18 mouse cellular contexts compared by ENCODE assay signal in the genomic region with DNA sequence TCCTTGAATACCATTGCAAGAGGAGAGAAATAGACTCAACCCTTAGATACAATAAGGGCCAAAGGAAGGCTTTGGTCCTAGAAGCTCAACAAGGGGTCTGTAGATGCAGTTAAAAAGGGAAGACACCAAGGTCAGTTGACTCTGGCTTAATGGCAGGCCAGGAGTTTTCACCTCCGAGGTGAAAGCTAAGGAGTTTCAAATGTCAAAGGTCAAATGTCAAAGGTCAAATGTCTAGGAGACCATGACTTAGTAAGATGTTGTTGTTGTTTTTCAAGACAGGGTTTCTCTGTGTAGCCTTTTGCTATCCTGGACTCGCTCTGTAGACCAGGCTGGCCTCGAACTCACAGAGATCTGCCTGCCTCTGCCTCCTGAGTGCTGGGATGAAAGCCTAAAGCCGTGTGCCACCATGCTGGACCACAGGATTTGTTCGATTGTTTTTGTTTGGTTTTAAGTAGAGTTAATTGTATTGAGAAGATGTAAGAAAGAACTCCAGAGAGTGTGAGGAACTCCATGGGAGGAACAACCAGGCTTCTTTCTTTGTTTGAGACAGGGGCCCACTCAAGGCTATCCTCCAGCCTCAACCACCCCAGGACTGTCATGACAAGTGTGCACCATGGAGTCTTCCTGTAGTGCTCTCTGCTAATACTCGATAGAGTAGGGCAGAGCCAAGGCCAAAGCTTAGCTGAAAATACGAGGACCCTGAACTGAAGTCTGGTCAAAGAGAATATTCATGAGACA. TPM values are rescaled to one million over a fixed set of nuclear protein-coding genes. Genes with fewer than 3 reads are reported as not detected.
DNase-seq lines count a peak whose midpoint lies in the region; ATAC-seq and TF ChIP-seq lines count a peak whose summit lies in the region.
"Had no signal": no experiment of that assay in that cellular context is flagged by ENCODE, and none has a peak within 500 bp of the region (broad histone marks: within the 10 kb centered on the region; RNA-seq: fewer than 3 reads in every experiment).

No protein-coding gene starts in this region.

- no peak overlapping the region for H3K4me2 ChIP-seq in hindbrain, embryonic 11.5 days (replicated peaks; ENCODE audit: low read depth, low read length)
- no peak overlapping the region for H3K4me2 ChIP-seq in hindbrain, embryonic 14.5 days (replicated peaks)
- no peak overlapping the region for H3K4me2 ChIP-seq in midbrain, embryonic 14.5 days (ENCODE audit: low read length)
- no peak overlapping the region for H3K4me2 ChIP-seq in midbrain, embryonic 13.5 days (replicated peaks)
- H3K4me2 ChIP-seq: embryonic facial prominence, embryonic 15.5 days; heart, embryonic 11.5 days; heart, embryonic 15.5 days; hindbrain, embryonic 12.5 days had no signal

- TF ChIP-seq EP300 in ES-Bruce4 (IDR thresholded peaks at IDR 0.05; ENCODE audit: insufficient read depth, low read depth, low read length): no peak

- no peak for TF ChIP-seq CTCF in ES-Bruce4 (IDR thresholded peaks at IDR 0.05; ENCODE audit: low read depth, low read length)

- H3K9me3 ChIP-seq in hindbrain, embryonic 11.5 days (ENCODE audit: control insufficient read depth, low read length): no peaks in the 10 kb centered on the region
- H3K9me3 ChIP-seq in hindbrain, embryonic 14.5 days (ENCODE audit: control insufficient read depth, low read length): no peaks in the 10 kb centered on the region
- no peaks in the 10 kb centered on the region for H3K9me3 ChIP-seq in midbrain, embryonic 14.5 days (ENCODE audit: control insufficient read depth, low read length)
- no peaks in the 10 kb centered on the region for H3K9me3 ChIP-seq in midbrain, embryonic 13.5 days
- H3K9me3 ChIP-seq in ES-Bruce4 (replicated peaks; ENCODE audit: control insufficient read depth, insufficient read depth, low read length, poor library complexity, severe bottlenecking): no peaks in the 10 kb centered on the region
- H3K9me3 ChIP-seq: embryonic facial prominence, embryonic 15.5 days; forebrain, embryonic 10.5 days; heart, embryonic 15.5 days; hindbrain, embryonic 12.5 days had no signal

- intact Hi-C loops in gastrocnemius, postnatal 14 days (cut with DNase I; ENCODE audit: low total_unique reads): no loop called here

- no peak for ATAC-seq in hindbrain, embryonic 11.5 days (ENCODE audit: low FRiP score)
- no peak for ATAC-seq in hindbrain, embryonic 14.5 days (ENCODE audit: low FRiP score)
- ATAC-seq in midbrain, embryonic 14.5 days (ENCODE audit: low FRiP score, low TSS enrichment): no peak
- no peak for ATAC-seq in midbrain, embryonic 13.5 days
- ATAC-seq: Patski had no signal

- TF ChIP-seq POLR2A in ES-Bruce4 (IDR thresholded peaks at IDR 0.05; ENCODE audit: insufficient read depth, low read length): no peak

- no peaks in the 10 kb centered on the region for H3K4me1 ChIP-seq in hindbrain, embryonic 11.5 days (replicated peaks; ENCODE audit: control insufficient read depth, insufficient read depth, low read length)
- H3K4me1 ChIP-seq in hindbrain, embryonic 14.5 days (replicated peaks; ENCODE audit: control insufficient read depth, insufficient read depth, low read length): no peaks in the 10 kb centered on the region
- no peaks in the 10 kb centered on the region for H3K4me1 ChIP-seq in midbrain, embryonic 14.5 days (ENCODE audit: control insufficient read depth, insufficient read depth, low read length)
- H3K4me1 ChIP-seq in midbrain, embryonic 13.5 days (replicated peaks): no peaks in the 10 kb centered on the region
- peaks cover 2% of the 10 kb centered on the region for H3K4me1 ChIP-seq in ES-Bruce4 (ENCODE audit: control insufficient read depth, insufficient read depth, low read length)
- H3K4me1 ChIP-seq: embryonic facial prominence, embryonic 15.5 days; heart, embryonic 15.5 days; hindbrain, embryonic 12.5 days had no signal

- H3K27me3 ChIP-seq in hindbrain, embryonic 11.5 days (ENCODE audit: control insufficient read depth, insufficient read depth, low read length): no peaks in the 10 kb centered on the region
- no peaks in the 10 kb centered on the region for H3K27me3 ChIP-seq in hindbrain, embryonic 14.5 days (ENCODE audit: control insufficient read depth, insufficient read depth, low read length)
- no peaks in the 10 kb centered on the region for H3K27me3 ChIP-seq in midbrain, embryonic 14.5 days (ENCODE audit: control insufficient read depth, insufficient read depth, low read length)
- no peaks in the 10 kb centered on the region for H3K27me3 ChIP-seq in midbrain, embryonic 13.5 days
- no peaks in the 10 kb centered on the region for H3K27me3 ChIP-seq in ES-Bruce4 (ENCODE audit: control insufficient read depth, insufficient read depth, low read length, poor library complexity, severe bottlenecking)
- H3K27me3 ChIP-seq: CH12.LX; embryonic facial prominence, embryonic 15.5 days; heart, embryonic 15.5 days; hindbrain, embryonic 12.5 days; Patski had no signal

- H3K27ac ChIP-seq in hindbrain, embryonic 11.5 days (ENCODE audit: low read depth, low read length): no peak overlapping the region
- H3K27ac ChIP-seq in hindbrain, embryonic 14.5 days: no peak overlapping the region
- no peak overlapping the region for H3K27ac ChIP-seq in midbrain, embryonic 14.5 days (replicated peaks; ENCODE audit: low read depth, low read length)
- no peak overlapping the region for H3K27ac ChIP-seq in midbrain, embryonic 13.5 days
- no peak overlapping the region for H3K27ac ChIP-seq in ES-Bruce4 (ENCODE audit: insufficient read depth, low read length)
- H3K27ac ChIP-seq: embryonic facial prominence, embryonic 15.5 days; forebrain, embryonic 10.5 days; gastrocnemius, adult 2 months; heart, embryonic 15.5 days; hindbrain, embryonic 12.5 days; hindbrain, postnatal 0 days had no signal

- H3K36me3 ChIP-seq in hindbrain, embryonic 11.5 days (ENCODE audit: control insufficient read depth, insufficient read depth, low read length): no peaks in the 10 kb centered on the region
- H3K36me3 ChIP-seq in hindbrain, embryonic 14.5 days (replicated peaks; ENCODE audit: control insufficient read depth, insufficient read depth): no peaks in the 10 kb centered on the region
- no peaks in the 10 kb centered on the region for H3K36me3 ChIP-seq in midbrain, embryonic 14.5 days (ENCODE audit: control insufficient read depth, insufficient read depth, low read length)
- no peaks in the 10 kb centered on the region for H3K36me3 ChIP-seq in midbrain, embryonic 13.5 days
- H3K36me3 ChIP-seq in ES-Bruce4 (ENCODE audit: control insufficient read depth, insufficient read depth, low read length, poor library complexity, severe bottlenecking): no peaks in the 10 kb centered on the region
- H3K36me3 ChIP-seq: embryonic facial prominence, embryonic 15.5 days; forebrain, embryonic 10.5 days; heart, embryonic 15.5 days; hindbrain, embryonic 12.5 days had no signal

- DNase-seq in hindbrain, embryonic 11.5 days (ENCODE audit: low spot score): peak; percentile 27
- no peak for DNase-seq in hindbrain, embryonic 14.5 days (ENCODE audit: low spot score)
- DNase-seq in midbrain, embryonic 14.5 days: peak; percentile 7
- DNase-seq in R1 (ENCODE audit: low read depth, low spot score): peak; percentile 73
- no peak for DNase-seq in lung, postnatal 36 days
- DNase-seq in gastrocnemius, postnatal 14 days: no peak

- no peak overlapping the region for H3K4me3 ChIP-seq in hindbrain, embryonic 11.5 days (ENCODE audit: low read depth, low read length)
- H3K4me3 ChIP-seq in hindbrain, embryonic 14.5 days (replicated peaks; ENCODE audit: low read length): no peak overlapping the region
- H3K4me3 ChIP-seq in midbrain, embryonic 14.5 days (replicated peaks; ENCODE audit: low read depth, low read length): no peak overlapping the region
- no peak overlapping the region for H3K4me3 ChIP-seq in midbrain, embryonic 13.5 days (replicated peaks)
- H3K4me3 ChIP-seq in ES-Bruce4 (ENCODE audit: low read depth, low read length): no peak overlapping the region
- H3K4me3 ChIP-seq: embryonic facial prominence, embryonic 15.5 days; erythroblast, embryonic 14.5 days; forebrain, embryonic 10.5 days; gastrocnemius, adult 2 months; heart, embryonic 15.5 days; hindbrain, embryonic 12.5 days had no signal

- WGBS in hindbrain, embryonic 11.5 days: 80% methylated on average over 7 of the region's 7 CpGs
- 80% methylated on average over 7 of the region's 7 CpGs for WGBS in hindbrain, embryonic 14.5 days
- 85% methylated on average over 7 of the region's 7 CpGs for WGBS in midbrain, embryonic 14.5 days
- 85% methylated on average over 7 of the region's 7 CpGs for WGBS in midbrain, embryonic 13.5 days

- H3K9ac ChIP-seq in hindbrain, embryonic 11.5 days (ENCODE audit: low read depth, low read length): no peak overlapping the region
- no peak overlapping the region for H3K9ac ChIP-seq in hindbrain, embryonic 14.5 days
- no peak overlapping the region for H3K9ac ChIP-seq in midbrain, embryonic 14.5 days (replicated peaks; ENCODE audit: low read length)
- H3K9ac ChIP-seq in midbrain, embryonic 13.5 days (replicated peaks): no peak overlapping the region
- 0 out of 2 replicates have a peak overlapping the region, but pooled peaks have one; percentile 3 for H3K9ac ChIP-seq in ES-Bruce4 (ENCODE audit: low read depth, poor library complexity, severe bottlenecking)
- H3K9ac ChIP-seq: embryonic facial prominence, embryonic 15.5 days; heart, embryonic 15.5 days; hindbrain, embryonic 12.5 days had no signal

RNA-seq across cellular contexts. Expression of a gene that starts 5.9 kb away (rescaled TPM):
- 0.08 and 0.47 TPM in 2 replicates for polyA plus RNA-seq in hindbrain, embryonic 11.5 days (2014; fragmentation: Nextera tagmentation; extraction: Ambion mirVana)
- 0.13 and 0.17 TPM in 2 replicates for polyA plus RNA-seq in hindbrain, embryonic 14.5 days (2014; fragmentation: Nextera tagmentation; extraction: Ambion mirVana)
- 0.17 TPM in 1 of 2 replicates, not detected in the other for polyA plus RNA-seq in midbrain, embryonic 14.5 days (2014; fragmentation: Nextera tagmentation; extraction: Ambion mirVana)
- 0.12 and 0.16 TPM in 2 replicates for polyA plus RNA-seq in midbrain, embryonic 13.5 days (2015; fragmentation: Nextera tagmentation; extraction: Ambion mirVana)
- polyA plus RNA-seq in ES-Bruce4 (2011; ENCODE audit: insufficient read depth, insufficient read length, low read depth, missing spikeins): 0.16 TPM in 1 of 2 replicates, not detected in the other
- under 1 TPM; 0.47 to 0.60 TPM for total RNA-seq in gastrocnemius, postnatal 14 days (2021)
- polyA plus RNA-seq: erythroblast, embryonic 14.5 days had no signal

RNA-seq across cellular contexts. Expression of a gene that starts 15.7 kb away (rescaled TPM):
- polyA plus RNA-seq in hindbrain, embryonic 11.5 days (2014; fragmentation: Nextera tagmentation; extraction: Ambion mirVana): 213 and 226 TPM in 2 replicates
- 95.0 and 105 TPM in 2 replicates for polyA plus RNA-seq in hindbrain, embryonic 14.5 days (2014; fragmentation: Nextera tagmentation; extraction: Ambion mirVana)
- polyA plus RNA-seq in midbrain, embryonic 14.5 days (2014; fragmentation: Nextera tagmentation; extraction: Ambion mirVana): 90.8 and 122 TPM in 2 replicates
- polyA plus RNA-seq in midbrain, embryonic 13.5 days (2015; fragmentation: Nextera tagmentation; extraction: Ambion mirVana): 144 TPM in 2 replicates
- 77.4 and 84.4 TPM in 2 replicates for polyA plus RNA-seq in ES-Bruce4 (2011; ENCODE audit: insufficient read depth, insufficient read length, low read depth, missing spikeins)
- 10 to 100 TPM; 44.3 to 59.3 TPM for total RNA-seq in gastrocnemius, postnatal 14 days (2021)

RNA-seq across cellular contexts. Expression of a gene that starts 31.2 kb away (rescaled TPM):
- polyA plus RNA-seq in hindbrain, embryonic 11.5 days (2014; fragmentation: Nextera tagmentation; extraction: Ambion mirVana): 44.5 and 50.4 TPM in 2 replicates
- 68.8 and 72.0 TPM in 2 replicates for polyA plus RNA-seq in hindbrain, embryonic 14.5 days (2014; fragmentation: Nextera tagmentation; extraction: Ambion mirVana)
- 57.4 and 62.7 TPM in 2 replicates for polyA plus RNA-seq in midbrain, embryonic 14.5 days (2014; fragmentation: Nextera tagmentation; extraction: Ambion mirVana)
- polyA plus RNA-seq in midbrain, embryonic 13.5 days (2015; fragmentation: Nextera tagmentation; extraction: Ambion mirVana): 49.5 and 52.9 TPM in 2 replicates
- 46.0 and 47.2 TPM in 2 replicates for polyA plus RNA-seq in ES-Bruce4 (2011; ENCODE audit: insufficient read depth, insufficient read length, low read depth, missing spikeins)
- 10 to 100 TPM; 20.6 to 27.8 TPM for total RNA-seq in gastrocnemius, postnatal 14 days (2021)

RNA-seq across cellular contexts. Expression of a gene that starts 33.8 kb away (rescaled TPM):
- 390 and 420 TPM in 2 replicates for polyA plus RNA-seq in hindbrain, embryonic 11.5 days (2014; fragmentation: Nextera tagmentation; extraction: Ambion mirVana)
- polyA plus RNA-seq in hindbrain, embryonic 14.5 days (2014; fragmentation: Nextera tagmentation; extraction: Ambion mirVana): 200 and 208 TPM in 2 replicates
- 247 and 266 TPM in 2 replicates for polyA plus RNA-seq in midbrain, embryonic 14.5 days (2014; fragmentation: Nextera tagmentation; extraction: Ambion mirVana)
- 267 and 285 TPM in 2 replicates for polyA plus RNA-seq in midbrain, embryonic 13.5 days (2015; fragmentation: Nextera tagmentation; extraction: Ambion mirVana)
- 293 and 302 TPM in 2 replicates for polyA plus RNA-seq in ES-Bruce4 (2011; ENCODE audit: insufficient read depth, insufficient read length, low read depth, missing spikeins)
- total RNA-seq in gastrocnemius, postnatal 14 days (2021): 10 to 100 TPM; 30.9 to 33.0 TPM

RNA-seq across cellular contexts. Expression of a gene that starts 56.9 kb away (rescaled TPM):
- polyA plus RNA-seq in hindbrain, embryonic 11.5 days (2014; fragmentation: Nextera tagmentation; extraction: Ambion mirVana): 54.0 and 60.7 TPM in 2 replicates
- 60.3 and 63.3 TPM in 2 replicates for polyA plus RNA-seq in hindbrain, embryonic 14.5 days (2014; fragmentation: Nextera tagmentation; extraction: Ambion mirVana)
- 57.6 and 61.0 TPM in 2 replicates for polyA plus RNA-seq in midbrain, embryonic 14.5 days (2014; fragmentation: Nextera tagmentation; extraction: Ambion mirVana)
- 50.3 and 51.0 TPM in 2 replicates for polyA plus RNA-seq in midbrain, embryonic 13.5 days (2015; fragmentation: Nextera tagmentation; extraction: Ambion mirVana)
- polyA plus RNA-seq in ES-Bruce4 (2011; ENCODE audit: insufficient read depth, insufficient read length, low read depth, missing spikeins): 18.3 and 22.6 TPM in 2 replicates
- total RNA-seq in gastrocnemius, postnatal 14 days (2021): 10 to 100 TPM; 47.2 to 56.6 TPM

Comparison
In these comparisons a context has a peak if more than half of its experiments do, and no peak if none do; other contexts are left out.
1. DNase-seq: peak in hindbrain, embryonic 11.5 days (single experiment), midbrain, embryonic 14.5 days (single experiment) and R1 (single experiment); none in hindbrain, embryonic 14.5 days (single experiment), lung, postnatal 36 days (single experiment) and gastrocnemius, postnatal 14 days (single experiment).